Mouse (Mus musculus) stomach, postnatal 0 days (tissue): Measurements from ENCODE around the gene Dnah10.

Experiments used
- CTCF ChIP-seq: IDR thresholded peaks from 2 replicates; pipeline ENCODE4 v1.5.1; 2016; ENCODE audit warnings: antibody characterized with exemption, low read depth, mild to moderate bottlenecking, moderate library complexity
- EP300 ChIP-seq: optimal IDR thresholded peaks from 2 replicates; pipeline ENCODE3; 2016; ENCODE audit warnings: antibody characterized with exemption

- TF ChIP-seq CTCF (0 out of 2 replicates have a peak, but pooled peaks have one; percentile 10), EP300 (no peak)
Observed at GRCm38 (mm10) chr5:124741898-124742599, 17.2 kb downstream of the Dnah10 start.
